Comparison of ENCODE assay signal across 16 mouse cellular contexts in genomic region chr1:191662899-191663500, GRCm38 (mm10). TPM values are rescaled to one million over a fixed set of nuclear protein-coding genes. Genes with fewer than 3 reads are reported as not detected.
DNase-seq lines count a peak whose midpoint lies in the region; TF ChIP-seq lines count a peak whose summit lies in the region.
"Had no signal": no experiment of that assay in that cellular context is flagged by ENCODE, and none has a peak within 500 bp of the region (broad histone marks: within the 10 kb centered on the region; RNA-seq: fewer than 3 reads in every experiment).

No protein-coding gene starts in this region.

- H3K4me3 ChIP-seq in C2C12 (ENCODE audit: insufficient read depth, poor library complexity, severe bottlenecking) = no peak overlapping the region
- H3K4me3 ChIP-seq in CH12.LX (replicated peaks in 1 of 3; ENCODE audit: low read depth in 2 of 3, low read length in 2 of 3, poor library complexity in 1 of 3) = no peak overlapping the region
- H3K4me3 ChIP-seq in kidney, adult 2 months (ENCODE audit: insufficient read depth, low read depth, low read length) = no peak overlapping the region
- H3K4me3 ChIP-seq: erythroblast, embryonic 14.5 days; forebrain, embryonic 15.5 days; gastrocnemius, adult 2 months; heart, adult 2 months; left cerebral cortex, adult 2 months; limb, embryonic 12.5 days had no signal

- no peak for TF ChIP-seq CTCF in C2C12 (IDR thresholded peaks at IDR 0.05; ENCODE audit: control insufficient read depth, insufficient read depth, insufficient read length)
- no peak for TF ChIP-seq CTCF in CH12.LX (conservative IDR thresholded peaks at IDR 0.05 in 1 of 2, IDR thresholded peaks at IDR 0.05 in 1 of 2; ENCODE audit: low read depth in 2 of 2, low read length in 2 of 2)
- no peak for TF ChIP-seq CTCF in kidney, adult 2 months (conservative IDR thresholded peaks at IDR 0.05; ENCODE audit: insufficient read depth, insufficient read length, low read depth, low read length)

- no peaks in the 10 kb centered on the region for H3K79me3 ChIP-seq in C2C12 (ENCODE audit: low read depth)

- in situ Hi-C loops in CH12.LX (cut with MboI; ENCODE audit: low pct_ligation_motif_present, low pct_unique_long_range_greater_than_20kb, low sequenced_read_pairs) = no loop called here

- TF ChIP-seq EP300 in CH12.LX (IDR thresholded peaks at IDR 0.05; ENCODE audit: low read length) = 0 out of 2 replicates have a peak, but pooled peaks have one; percentile 15

- no peaks in the 10 kb centered on the region for H3K27me3 ChIP-seq in C2C12 (ENCODE audit: control insufficient read depth, insufficient read depth, insufficient read length)
- H3K27me3 ChIP-seq in CH12.LX (replicated peaks) = no peaks in the 10 kb centered on the region
- no peaks in the 10 kb centered on the region for H3K27me3 ChIP-seq in kidney, adult 2 months (replicated peaks; ENCODE audit: control insufficient read depth, insufficient read depth, low read length)
- H3K27me3 ChIP-seq: forebrain, embryonic 15.5 days; limb, embryonic 12.5 days had no signal

- H3K27ac ChIP-seq in CH12.LX (ENCODE audit: insufficient read depth, low read depth) = no peak overlapping the region
- H3K27ac ChIP-seq in kidney, adult 2 months (ENCODE audit: insufficient read depth, low read depth, low read length) = peak overlapping the region; percentile 85
- H3K27ac ChIP-seq: forebrain, embryonic 15.5 days; gastrocnemius, adult 2 months; heart, adult 2 months; hindbrain, embryonic 14.5 days; left cerebral cortex, adult 2 months; limb, embryonic 12.5 days had no signal

- H3K9me3 ChIP-seq in CH12.LX (replicated peaks; ENCODE audit: low read length) = no peaks in the 10 kb centered on the region
- H3K9me3 ChIP-seq: forebrain, embryonic 15.5 days; limb, embryonic 12.5 days had no signal

- no peak overlapping the region for H3K9ac ChIP-seq in CH12.LX (ENCODE audit: insufficient read depth, low read depth)
- H3K9ac ChIP-seq: forebrain, embryonic 15.5 days; hindbrain, embryonic 14.5 days; limb, embryonic 12.5 days had no signal

- DNase-seq in CH12.LX (ENCODE audit: extremely low read depth) = peak; percentile 20
- peak; percentile 83 for DNase-seq in kidney, adult 2 months
- peak; percentile 56 to 68 for DNase-seq in kidney, postnatal 25 days
- no peak for DNase-seq in gastrocnemius, postnatal 4 days (ENCODE audit: low spot score in 2 of 2)
- DNase-seq in gastrocnemius, adult 18-20 months (ENCODE audit: low spot score) = no peak
- DNase-seq in adrenal gland, adult 18-20 months (ENCODE audit: low spot score in 2 of 2) = no peak
- DNase-seq: cerebellum, adult 9-11 months; thymus, adult 18-20 months had no signal

- TF ChIP-seq RAD21 in CH12.LX (IDR thresholded peaks at IDR 0.05; ENCODE audit: low read depth, low read length) = no peak

- peaks cover 12 to 44% of the 10 kb centered on the region in 2 experiments for H3K4me1 ChIP-seq in CH12.LX (ENCODE audit: control insufficient read depth in 1 of 2, insufficient read depth in 2 of 2)
- peaks cover 13% of the 10 kb centered on the region; the same call in 1 of the 2 replicates for H3K4me1 ChIP-seq in kidney, adult 2 months (ENCODE audit: control insufficient read depth, insufficient read depth, low read length)

- dilution Hi-C loops in CH12.LX (cut with MboI; ENCODE audit: extremely low pct_ligation_motif_present, extremely low pct_unique_long_range_greater_than_20kb, low sequenced_read_pairs) = no loop called here

- no peak overlapping the region for H3ac ChIP-seq in C2C12 (ENCODE audit: control insufficient read depth, insufficient read length, low read depth)

- H3K79me2 ChIP-seq in C2C12 (ENCODE audit: control insufficient read depth, insufficient read depth) = no peaks in the 10 kb centered on the region
- no peaks in the 10 kb centered on the region for H3K79me2 ChIP-seq in CH12.LX (replicated peaks; ENCODE audit: control insufficient read depth, extremely low read depth, insufficient read depth, poor library complexity, severe bottlenecking)

- H3K36me3 ChIP-seq in C2C12 (ENCODE audit: control insufficient read depth, insufficient read depth) (no peaks in the 10 kb centered on the region), CH12.LX (replicated peaks in 1 of 2; ENCODE audit: control insufficient read depth in 1 of 2, insufficient read depth in 1 of 2, low read length in 1 of 2) (no peaks in the 10 kb centered on the region)
- no peaks in the 10 kb centered on the region for H3K36me3 ChIP-seq in kidney, adult 2 months (ENCODE audit: control insufficient read depth, insufficient read depth, low read length)
- H3K36me3 ChIP-seq: forebrain, embryonic 15.5 days; limb, embryonic 12.5 days had no signal

- H3K4me2 ChIP-seq in CH12.LX (ENCODE audit: insufficient read depth, low read depth, poor library complexity, severe bottlenecking) = peak overlapping the region; percentile 67; the same call in 1 of the 2 replicates
- H3K4me2 ChIP-seq: forebrain, embryonic 15.5 days; hindbrain, embryonic 14.5 days; limb, embryonic 12.5 days had no signal

- TF ChIP-seq POLR2A in CH12.LX (IDR thresholded peaks at IDR 0.05; ENCODE audit: low read depth, low read length) = peak; percentile 57; the same call in 1 of the 2 replicates
- no peak for TF ChIP-seq POLR2A in kidney, adult 2 months (IDR thresholded peaks at IDR 0.05; ENCODE audit: low read depth, low read length)

- WGBS in kidney, adult 2 months = 18% methylated on average over 8 of the region's 8 CpGs

TF ChIP-seq in C2C12, 6 proteins besides CTCF, POLR2A, EP300 and RAD21:
- no peak for TF ChIP-seq FOSL1 (IDR thresholded peaks at IDR 0.05; ENCODE audit: insufficient read depth, low read length, poor library complexity, severe bottlenecking)
- no peak for TF ChIP-seq CEBPB (IDR thresholded peaks at IDR 0.05; ENCODE audit: low read depth)
- peak; percentile 10 for TF ChIP-seq MYOD1 (IDR thresholded peaks at IDR 0.05; ENCODE audit: control insufficient read depth, insufficient read length, low read depth)
- no peak for TF ChIP-seq MAX (IDR thresholded peaks at IDR 0.05)
- TF ChIP-seq USF1 (IDR thresholded peaks at IDR 0.05; ENCODE audit: low read depth) = no peak
- TF ChIP-seq MYOG (IDR thresholded peaks at IDR 0.05; ENCODE audit: control insufficient read depth, extremely low read depth, insufficient read length) = no peak

TF ChIP-seq in CH12.LX, 34 proteins besides CTCF, POLR2A, EP300 and RAD21:
- TF ChIP-seq MYC (IDR thresholded peaks at IDR 0.05; ENCODE audit: low read depth, low read length) (no peak), ZMIZ1 (IDR thresholded peaks at IDR 0.05; ENCODE audit: low read depth, low read length) (peak; percentile 88), E2F4 (IDR thresholded peaks at IDR 0.05; ENCODE audit: insufficient replicate concordance, low read depth, low read length) (no peak), JUND (conservative IDR thresholded peaks at IDR 0.05; ENCODE audit: low read depth, low read length) (no peak), IRF4 (IDR thresholded peaks at IDR 0.05; ENCODE audit: low read depth, low read length) (no peak; the same call in 1 of the 2 replicates), NELFE (IDR thresholded peaks at IDR 0.05; ENCODE audit: low read depth, low read length) (no peak), SIN3A (IDR thresholded peaks at IDR 0.05; ENCODE audit: low read length) (no peak), ETS1 (conservative IDR thresholded peaks at IDR 0.05; ENCODE audit: low read depth, low read length) (0 out of 2 replicates have a peak, but pooled peaks have one; percentile 8), KAT2A (IDR thresholded peaks at IDR 0.05; ENCODE audit: insufficient replicate concordance, low read length) (no peak), MEF2A (IDR thresholded peaks at IDR 0.05; ENCODE audit: borderline replicate concordance, low read depth, low read length) (no peak), SMC3 (IDR thresholded peaks at IDR 0.05; ENCODE audit: low read depth, low read length) (no peak), PAX5 (IDR thresholded peaks at IDR 0.05; ENCODE audit: low read length) (no peak), TBP (conservative IDR thresholded peaks at IDR 0.05; ENCODE audit: low read depth, low read length) (peak; percentile 95), MAX (IDR thresholded peaks at IDR 0.05; ENCODE audit: low read length) (no peak), ELF1 (IDR thresholded peaks at IDR 0.05; ENCODE audit: low read depth, low read length) (no peak), BHLHE40 (IDR thresholded peaks at IDR 0.05; ENCODE audit: low read depth, low read length) (0 out of 2 replicates have a peak, but pooled peaks have one; percentile 12), ZNF384 (IDR thresholded peaks at IDR 0.05; ENCODE audit: low read depth, low read length) (peak; percentile 20), USF2 (conservative IDR thresholded peaks at IDR 0.05; ENCODE audit: low read depth, low read length) (no peak), NRF1 (IDR thresholded peaks at IDR 0.05; ENCODE audit: low read depth, low read length) (no peak), MXI1 (IDR thresholded peaks at IDR 0.05; ENCODE audit: low read depth, low read length) (no peak), MAZ (IDR thresholded peaks at IDR 0.05; ENCODE audit: low read depth, low read length) (no peak), HCFC1 (IDR thresholded peaks at IDR 0.05; ENCODE audit: low read depth, low read length) (no peak), JUN (IDR thresholded peaks at IDR 0.05; ENCODE audit: insufficient read depth, low read depth, low read length) (no peak), POLR2AphosphoS2 (IDR thresholded peaks at IDR 0.05; ENCODE audit: low read depth, low read length) (no peak)

RNA-seq across cellular contexts. Expression of gene Lpgat1, which starts 54.6 kb away (rescaled TPM):
- polyA plus RNA-seq in C2C12 (2012; fragmentation: generic; extraction: Trizol) = 16.5 TPM
- total RNA-seq in CH12.LX (2012; rRNA removed) = 15.3 and 24.2 TPM in 2 replicates
- 31.8 and 32.6 TPM in 2 replicates for total RNA-seq in CH12.LX (2014; rRNA removed)
- polyA plus RNA-seq in CH12.LX (2012; ENCODE audit: insufficient read length, low read depth) = 40.0 and 47.7 TPM in 2 replicates
- polyA plus RNA-seq in kidney, adult 2 months (2012; rRNA removed) = 17.6 and 20.8 TPM in 2 replicates
- total RNA-seq in gastrocnemius, postnatal 4 days (2021) = 10 to 100 TPM; 41.2 to 48.3 TPM
- 10 to 100 TPM; 22.0 to 33.1 TPM for total RNA-seq in gastrocnemius, adult 18-20 months (2021)
- 10 to 100 TPM; 70.2 to 94.7 TPM for total RNA-seq in adrenal gland, adult 18-20 months (2021)

Comparison
In these comparisons a context has a peak if more than half of its experiments do, and no peak if none do; other contexts are left out.
1. DNase-seq: peak in CH12.LX (single experiment), kidney, adult 2 months (single experiment) and kidney, postnatal 25 days (2 of 2); none in gastrocnemius, postnatal 4 days (0 of 2), gastrocnemius, adult 18-20 months (single experiment) and adrenal gland, adult 18-20 months (0 of 2).